Mouse (Mus musculus): ENCODE measurements around the gene Cfap43.

The Cfap43 gene

GRCm38 (mm10) chr19:47919126-47919965 is at the start of gene Cfap43, which contains the start of gene Itprip:
Gene Cfap43 (minus strand): TSS chr19:47919287.
Gene Itprip (minus strand): TSS chr19:47919299.
- DNase-seq (ENCODE audit: low read depth, low spot score), result peak; percentile 71

GRCm38 (mm10) chr19:47958181-47958580 is 39.1 kb upstream of the Cfap43 start:
- DNase-seq (ENCODE audit: low read depth, low spot score), result no peak

GRCm38 (mm10) chr19:47953169-47953568 is 34.1 kb upstream of the Cfap43 start:
- DNase-seq (ENCODE audit: low read depth, low spot score), result no peak

GRCm38 (mm10) chr19:47950946-47951345 is 31.9 kb upstream of the Cfap43 start:
- DNase-seq (ENCODE audit: low read depth, low spot score), result no peak

- DNase-seq (ENCODE audit: low read depth, low spot score), result no peak
These were observed 27.9 kb upstream of the Cfap43 start for GRCm38 (mm10) chr19:47946821-47947465.

- DNase-seq (ENCODE audit: low read depth, low spot score), result no peak
These were observed 20.3 kb upstream of the Cfap43 start for GRCm38 (mm10) chr19:47939361-47939760.

- DNase-seq (ENCODE audit: low read depth, low spot score), result peak; percentile 93
These were observed 18.6 kb upstream of the Cfap43 start, which contains the start of gene Cfap58 for GRCm38 (mm10) chr19:47937443-47938406. Gene Cfap58 (plus strand): TSS chr19:47937675.

GRCm38 (mm10) chr19:47936938-47937337 is 17.9 kb upstream of the Cfap43 start:
- DNase-seq (ENCODE audit: low read depth, low spot score), result no peak

- no peak for DNase-seq (ENCODE audit: low read depth, low spot score)
These were observed 17.4 kb upstream of the Cfap43 start for GRCm38 (mm10) chr19:47936490-47936889.

- DNase-seq (ENCODE audit: low read depth, low spot score), result no peak
These were observed 16.4 kb upstream of the Cfap43 start for GRCm38 (mm10) chr19:47935530-47935929.

- DNase-seq (ENCODE audit: low read depth, low spot score), result peak; percentile 40
These were observed 15.7 kb upstream of the Cfap43 start for GRCm38 (mm10) chr19:47934636-47935238.

- no peak for DNase-seq (ENCODE audit: low read depth, low spot score)
These were observed 15.1 kb upstream of the Cfap43 start for GRCm38 (mm10) chr19:47934146-47934545.

- peak; percentile 43 for DNase-seq (ENCODE audit: low read depth, low spot score)
These were observed 13.0 kb upstream of the Cfap43 start for GRCm38 (mm10) chr19:47931982-47932638.

- no peak for DNase-seq (ENCODE audit: low read depth, low spot score)
These were observed 10.0 kb upstream of the Cfap43 start for GRCm38 (mm10) chr19:47929043-47929442.

- no peak for DNase-seq (ENCODE audit: low read depth, low spot score)
These were observed 7.9 kb upstream of the Cfap43 start for GRCm38 (mm10) chr19:47927032-47927431.

GRCm38 (mm10) chr19:47925819-47926218 is 6.7 kb upstream of the Cfap43 start:
- DNase-seq (ENCODE audit: low read depth, low spot score), result no peak

GRCm38 (mm10) chr19:47919966-47920375 is 884 bp upstream of the Cfap43 start:
- DNase-seq (ENCODE audit: low read depth, low spot score), result no peak

- DNase-seq (ENCODE audit: low read depth, low spot score), result peak; percentile 34
These were observed 509 bp downstream of the Cfap43 start for GRCm38 (mm10) chr19:47918455-47919101.

- no peak for DNase-seq (ENCODE audit: low read depth, low spot score)
These were observed 1.1 kb downstream of the Cfap43 start for GRCm38 (mm10) chr19:47918016-47918415.

- DNase-seq (ENCODE audit: low read depth, low spot score), result no peak
These were observed 1.7 kb downstream of the Cfap43 start for GRCm38 (mm10) chr19:47917396-47917795.
